Mouse (Mus musculus) midbrain, postnatal 0 days (tissue): Measurements from ENCODE around the gene Pde10a. TPM values are rescaled to one million over a fixed set of nuclear protein-coding genes. Genes with fewer than 3 reads are reported as not detected.

Experiments used
- ATAC-seq: fragments of 200-750 bp; cut with Nextera tagmentation; 2 replicates; pipeline ENCODE4 v1.8.0; 2017; ENCODE audit warnings: moderate number of reproducible peaks, mild to moderate bottlenecking, moderate TSS enrichment, moderate library complexity; ENCODE audit not compliant: low FRiP score
- DNase-seq: peaks from one replicate; pipeline ENCODE4 v3.0.0-alpha.2; 2015; ENCODE audit warnings: low spot score
- H3K27ac ChIP-seq: fragments of 300-500 bp; sonication (generic); 2 replicates; pipeline ENCODE4 v1.5.1; 2014; ENCODE audit warnings: low read depth, mild to moderate bottlenecking, low read length, mixed read lengths
- H3K27me3 ChIP-seq: fragments of 300-500 bp; sonication (generic); 2 replicates; pipeline ENCODE4 v1.6.1; 2014; ENCODE audit warnings: low read length, control low read depth, mixed read lengths; ENCODE audit not compliant: insufficient read depth
- H3K36me3 ChIP-seq: fragments of 300-500 bp; sonication (generic); 2 replicates; pipeline ENCODE4 v1.6.1; 2014; ENCODE audit warnings: low read length, control low read depth, mixed read lengths; ENCODE audit not compliant: insufficient read depth
- H3K4me1 ChIP-seq: fragments of 300-500 bp; sonication (generic); 2 replicates; pipeline ENCODE4 v1.6.1; 2014; ENCODE audit warnings: mild to moderate bottlenecking, control low read depth, antibody characterized with exemption, low read length, mixed read lengths; ENCODE audit not compliant: insufficient read depth
- H3K4me2 ChIP-seq: fragments of 300-500 bp; sonication (generic); 2 replicates; pipeline ENCODE4 v1.6.1; 2014; ENCODE audit warnings: low read depth, mild to moderate bottlenecking, low read length, mixed read lengths; ENCODE audit not compliant: poor library complexity, severe bottlenecking
- H3K4me3 ChIP-seq: fragments of 300-500 bp; sonication (generic); 2 replicates; pipeline ENCODE4 v1.5.1; 2014; ENCODE audit warnings: low read depth, mild to moderate bottlenecking, low read length, moderate library complexity
- H3K9ac ChIP-seq: fragments of 300-500 bp; sonication (generic); replicated peaks from 2 replicates; pipeline ENCODE4 v1.6.1; 2014; ENCODE audit warnings: mild to moderate bottlenecking, low read length, moderate library complexity, mixed read lengths; ENCODE audit not compliant: poor library complexity, severe bottlenecking
- H3K9me3 ChIP-seq: fragments of 300-500 bp; sonication (generic); 2 replicates; pipeline ENCODE4 v1.6.1; 2016; ENCODE audit warnings: low read length, control low read depth
- CTCF ChIP-seq: IDR thresholded peaks from 2 replicates; pipeline ENCODE4 v1.5.1; 2016; ENCODE audit warnings: antibody characterized with exemption, mild to moderate bottlenecking
- whole genome bisulfite sequencing: fragments of 180-500 bp; shearing (Covaris S2); extraction: QIAGEN DNeasy Blood & Tissue Kit; methylation state at CpG from one replicate; pipeline ENCODE4 v1.1.7; 2014; 5-methylcytosine and 5-hydroxymethylcytosine counted together
- polyA plus RNA-seq: library from polyadenylated mRNA; unstranded; fragments of >200 nt; fragmentation: Nextera tagmentation; extraction: Ambion mirVana; gene quantifications from 2 replicates; pipeline ENCODE4 v1.2.1, GENCODE M21; 2015
- total RNA-seq: library from RNA; depleted of rRNA; stranded (reverse); fragments of >200 nt; gene quantifications from 2 replicates; pipeline ENCODE4 v1.2.3, GENCODE M21; 2014

Gene Pde10a
- total and polyA plus RNA-seq, 2 experiments from 2014 or later = 8.6 to 40.3 TPM

GRCm38 (mm10) chr17:8566850-8567249, 41.7 kb downstream of the Pde10a start, which contains the start of gene Gm17087:
Gene Gm17087, minus strand, starts transcription at chr17:8566950.
- no peaks in the 10 kb centered on the region for H3K4me1 ChIP-seq
- TF ChIP-seq CTCF = no peak
- no peaks in the 10 kb centered on the region for H3K27me3 ChIP-seq
- no peak within 1 kb of the TSS for H3K9ac ChIP-seq
- 88% methylated on average over 6 of the region's 6 CpGs for WGBS
- H3K4me3 ChIP-seq = no peak within 1 kb of the TSS
- H3K36me3 ChIP-seq = no peaks in the 10 kb centered on the region
- H3K9me3 ChIP-seq = no peaks in the 10 kb centered on the region
- ATAC-seq = no peak
- no peak for DNase-seq
- H3K4me2 ChIP-seq = no peak within 1 kb of the TSS
- no peak within 1 kb of the TSS for H3K27ac ChIP-seq

- Histone ChIP-seq H3K27me3 (no peaks in the 10 kb centered on the region), H3K9ac (no peak overlapping the region), H3K4me2 (no peak overlapping the region), H3K9me3 (no peaks in the 10 kb centered on the region), H3K27ac (no peak overlapping the region), H3K4me1 (no peaks in the 10 kb centered on the region), H3K4me3 (no peak overlapping the region), H3K36me3 (no peaks in the 10 kb centered on the region)
- ATAC-seq = no peak
- TF ChIP-seq CTCF = no peak
- 72% methylated on average over 8 of the region's 8 CpGs for WGBS
- DNase-seq = no peak
Measured at GRCm38 (mm10) chr17:8573542-8574260, 48.5 kb downstream of the Pde10a start.

GRCm38 (mm10) chr17:8580360-8580759, 55.2 kb downstream of the Pde10a start:
- Histone ChIP-seq H3K4me2 (no peak overlapping the region), H3K4me1 (peaks cover 4% of the 10 kb centered on the region; the same call in 1 of the 2 replicates), H3K9ac (no peak overlapping the region), H3K36me3 (no peaks in the 10 kb centered on the region), H3K9me3 (no peaks in the 10 kb centered on the region), H3K27ac (no peak overlapping the region), H3K4me3 (no peak overlapping the region), H3K27me3 (no peaks in the 10 kb centered on the region)
- 68% methylated on average over 3 of the region's 3 CpGs for WGBS
- DNase-seq (peak; percentile 24), ATAC-seq (no peak)
- peak; percentile 64 for TF ChIP-seq CTCF

GRCm38 (mm10) chr17:8581579-8581978, 56.4 kb downstream of the Pde10a start:
- H3K9me3 ChIP-seq = no peaks in the 10 kb centered on the region
- H3K27ac ChIP-seq = no peak overlapping the region
- H3K4me3 ChIP-seq = no peak overlapping the region
- H3K36me3 ChIP-seq = no peaks in the 10 kb centered on the region
- H3K27me3 ChIP-seq = no peaks in the 10 kb centered on the region
- H3K4me1 ChIP-seq = peaks cover 4% of the 10 kb centered on the region; the same call in 1 of the 2 replicates
- 52% methylated on average over 8 of the region's 8 CpGs for WGBS
- TF ChIP-seq CTCF = no peak
- no peak overlapping the region for H3K4me2 ChIP-seq
- DNase-seq (peak; percentile 40), ATAC-seq (0 out of 2 replicates have a peak, but pooled peaks have one; percentile 58)
- H3K9ac ChIP-seq = no peak overlapping the region

GRCm38 (mm10) chr17:8592427-8593277, 67.5 kb downstream of the Pde10a start:
- H3K4me1 ChIP-seq = no peaks in the 10 kb centered on the region
- H3K9me3 ChIP-seq = no peaks in the 10 kb centered on the region
- peak; percentile 98 for TF ChIP-seq CTCF
- no peak overlapping the region for H3K9ac ChIP-seq
- no peak overlapping the region for H3K27ac ChIP-seq
- 16% methylated on average over 22 of the region's 22 CpGs for WGBS
- DNase-seq (peak; percentile 79), ATAC-seq (peak; percentile 81)
- H3K36me3 ChIP-seq = no peaks in the 10 kb centered on the region
- peak overlapping the region; percentile 19; the same call in 1 of the 2 replicates for H3K4me3 ChIP-seq
- peak overlapping the region; percentile 46 for H3K4me2 ChIP-seq
- no peaks in the 10 kb centered on the region for H3K27me3 ChIP-seq

GRCm38 (mm10) chr17:8597790-8598189, 72.6 kb downstream of the Pde10a start:
- no peak overlapping the region for H3K27ac ChIP-seq
- H3K4me2 ChIP-seq = no peak overlapping the region
- H3K9ac ChIP-seq = no peak overlapping the region
- no peaks in the 10 kb centered on the region for H3K9me3 ChIP-seq
- H3K4me1 ChIP-seq = no peaks in the 10 kb centered on the region
- WGBS = 7% methylated on average over 7 of the region's 7 CpGs
- no peaks in the 10 kb centered on the region for H3K36me3 ChIP-seq
- H3K4me3 ChIP-seq = no peak overlapping the region
- ATAC-seq = peak; percentile 66; the same call in 1 of the 2 replicates
- H3K27me3 ChIP-seq = no peaks in the 10 kb centered on the region
- peak; percentile 98 for TF ChIP-seq CTCF
- peak; percentile 84 for DNase-seq
